Mouse (Mus musculus) ES-Bruce4 (cell line): ENCODE data around the gene Krtap15.

ENCODE experiments used
- CTCF ChIP-seq: IDR thresholded peaks from one replicate; pipeline ENCODE4 v1.8.1; 2011; ENCODE audit warnings: low read depth, low read length
- EP300 ChIP-seq: IDR thresholded peaks from 2 replicates; pipeline ENCODE4 v1.6.1; 2011; ENCODE audit warnings: low read depth, low read length; ENCODE audit not compliant: insufficient read depth
- POLR2A ChIP-seq: IDR thresholded peaks from one replicate; pipeline ENCODE4 v1.8.1; 2011; ENCODE audit warnings: low read length; ENCODE audit not compliant: insufficient read depth

DNA sequence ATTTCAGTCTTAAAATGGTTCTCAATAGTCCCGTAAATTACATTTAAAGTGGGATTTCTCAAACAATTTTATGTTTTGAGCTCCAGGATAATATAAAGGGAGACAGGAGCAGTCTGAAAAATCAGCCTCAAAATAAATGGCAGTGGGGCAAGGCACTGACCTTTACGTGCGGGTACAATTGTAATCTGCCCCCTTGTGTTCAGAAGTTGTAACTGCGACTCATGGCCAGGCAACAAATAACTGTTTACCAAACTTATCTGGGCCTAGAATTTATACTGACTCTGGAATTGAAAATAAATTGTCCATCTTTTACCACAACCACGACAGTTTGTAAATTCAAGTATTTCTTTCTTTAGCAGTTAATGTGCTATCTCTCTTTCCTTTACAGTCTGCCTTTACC, 31.4 kb downstream of the Krtap15 start:
- TF ChIP-seq EP300: no peak
- TF ChIP-seq POLR2A: no peak
- peak; percentile 40 for TF ChIP-seq CTCF
